Mouse (Mus musculus) MEL (cell line): ENCODE data around the gene Ttc34. TPM values are rescaled to one million over a fixed set of nuclear protein-coding genes. Genes with fewer than 3 reads are reported as not detected.

Source experiments
- DNase-seq: peaks from one replicate; pipeline ENCODE4 v3.0.0; 2011; ENCODE audit warnings: low read depth, low spot score
- H3K27ac ChIP-seq: 2 replicates; pipeline ENCODE4 v1.5.1; 2012; ENCODE audit warnings: low read depth, mild to moderate bottlenecking, control low read depth, low read length, moderate library complexity; ENCODE audit not compliant: control insufficient read depth
- H3K27me3 ChIP-seq, 2 experiments: fragments of 150-350 bp in 1 of 2; sonication (generic) in 1 of 2; 2 replicates each; pipeline ENCODE4 v1.6.1; 2012; ENCODE audit warnings: low read length in 2 of 2, mild to moderate bottlenecking in 2 of 2, improper control_type of control experiment in 1 of 2, moderate library complexity in 1 of 2; ENCODE audit not compliant: insufficient read depth in 2 of 2, control insufficient read depth in 1 of 2
- H3K36me3 ChIP-seq, 2 experiments: 2 replicates each; pipeline ENCODE4 v1.6.1; 2012 to 2014; ENCODE audit warnings: low read length in 2 of 2, improper control_type of control experiment in 1 of 2, inconsistent platforms in 1 of 2, mild to moderate bottlenecking in 1 of 2; ENCODE audit not compliant: insufficient read depth in 2 of 2, control insufficient read depth in 1 of 2
- H3K4me1 ChIP-seq, 2 experiments: fragments of 150-350 bp in 1 of 2; sonication (generic) in 1 of 2; 2 replicates each; pipeline ENCODE4 v1.6.1; 2012; ENCODE audit warnings: low read length in 2 of 2, improper control_type of control experiment in 1 of 2, mild to moderate bottlenecking in 1 of 2; ENCODE audit not compliant: insufficient read depth in 2 of 2, control insufficient read depth in 1 of 2
- H3K4me3 ChIP-seq, 2 experiments: fragments of 150-350 bp in 1 of 2; sonication (generic) in 1 of 2; 2 replicates each; pipeline ENCODE4 v1.5.1; 2012; ENCODE audit warnings: low read depth in 2 of 2, low read length in 2 of 2, mild to moderate bottlenecking in 2 of 2, moderate library complexity in 2 of 2, control low read depth in 1 of 2, improper control_type of control experiment in 1 of 2; ENCODE audit not compliant: control insufficient read depth in 1 of 2, insufficient read depth in 1 of 2
- H3K79me2 ChIP-seq: 2 replicates; pipeline ENCODE4 v1.6.1; 2012; ENCODE audit warnings: mild to moderate bottlenecking, low read length, moderate library complexity; ENCODE audit not compliant: control insufficient read depth, poor library complexity, insufficient read depth
- H3K9ac ChIP-seq: 2 replicates; pipeline ENCODE4 v1.6.1; 2012; ENCODE audit warnings: low read depth, mild to moderate bottlenecking, control low read depth, low read length, moderate library complexity; ENCODE audit not compliant: control insufficient read depth, poor library complexity, severe bottlenecking
- H3K9me3 ChIP-seq: fragments of 150-350 bp; sonication (generic); replicated peaks from 2 replicates; pipeline ENCODE4 v1.6.1; 2012; ENCODE audit warnings: mild to moderate bottlenecking, low read length, improper control_type of control experiment, moderate library complexity; ENCODE audit not compliant: insufficient read depth
- CHD1 ChIP-seq: IDR thresholded peaks from 2 replicates; pipeline ENCODE4 v1.6.1; 2012; ENCODE audit warnings: low read depth, mild to moderate bottlenecking, inconsistent platforms, low read length, improper control_type of control experiment
- CHD2 ChIP-seq: IDR thresholded peaks from 2 replicates; pipeline ENCODE4 v1.6.1; 2011; ENCODE audit warnings: low read length, improper control_type of control experiment
- ELF1 ChIP-seq: IDR thresholded peaks from 2 replicates; pipeline ENCODE4 v1.6.1; 2014; ENCODE audit warnings: low read depth, mild to moderate bottlenecking, inconsistent platforms, low read length, improper control_type of control experiment, moderate library complexity
- EP300 ChIP-seq, 2 experiments: IDR thresholded peaks; 2 replicates each; pipeline ENCODE4 v1.6.1; 2011; ENCODE audit warnings: improper control_type of control experiment in 2 of 2, low read length in 2 of 2, low read depth in 1 of 2, mild to moderate bottlenecking in 1 of 2
- HCFC1 ChIP-seq: IDR thresholded peaks from 2 replicates; pipeline ENCODE4 v1.6.1; 2012; ENCODE audit warnings: low read depth, mild to moderate bottlenecking, inconsistent platforms, low read length, improper control_type of control experiment, moderate library complexity
- JUND ChIP-seq: IDR thresholded peaks from 2 replicates; pipeline ENCODE4 v1.6.1; 2011; ENCODE audit warnings: low read depth, mild to moderate bottlenecking, improper control_type of control experiment, low read length
- KAT2A ChIP-seq: conservative IDR thresholded peaks from 2 replicates; pipeline ENCODE4 v1.6.1; 2012; ENCODE audit warnings: low read depth, low read length, improper control_type of control experiment, inconsistent platforms
- MAFK ChIP-seq: IDR thresholded peaks from 2 replicates; pipeline ENCODE4 v1.6.1; 2011; ENCODE audit warnings: low read depth, mild to moderate bottlenecking, low read length, improper control_type of control experiment, borderline replicate concordance
- MAX ChIP-seq: IDR thresholded peaks from 2 replicates; pipeline ENCODE4 v1.6.1; 2011; ENCODE audit warnings: low read length, improper control_type of control experiment
- MAZ ChIP-seq: IDR thresholded peaks from 2 replicates; pipeline ENCODE4 v1.6.1; 2012; ENCODE audit warnings: low read depth, mild to moderate bottlenecking, inconsistent platforms, low read length, improper control_type of control experiment
- MEF2A ChIP-seq: IDR thresholded peaks from 2 replicates; pipeline ENCODE4 v1.6.1; 2014; ENCODE audit warnings: low read depth, mild to moderate bottlenecking, inconsistent platforms, low read length, improper control_type of control experiment; ENCODE audit not compliant: poor library complexity, insufficient replicate concordance, severe bottlenecking; ENCODE audit errors: extremely low read depth
- MYB ChIP-seq: IDR thresholded peaks from 2 replicates; pipeline ENCODE4 v1.6.1; 2011; ENCODE audit warnings: mild to moderate bottlenecking, low read depth, low read length, improper control_type of control experiment
- NELFE ChIP-seq: IDR thresholded peaks from 2 replicates; pipeline ENCODE4 v1.6.1; 2011; ENCODE audit warnings: low read depth, low read length, improper control_type of control experiment
- NRF1 ChIP-seq: IDR thresholded peaks from 2 replicates; pipeline ENCODE4 v1.6.1; 2014; ENCODE audit warnings: low read depth, mild to moderate bottlenecking, inconsistent platforms, low read length, improper control_type of control experiment, moderate library complexity; ENCODE audit not compliant: poor library complexity, insufficient read depth, severe bottlenecking
- POLR2A ChIP-seq, 2 experiments: IDR thresholded peaks; 2 replicates each; pipeline ENCODE4 v1.6.1; 2011 to 2012; ENCODE audit warnings: low read length in 2 of 2, mild to moderate bottlenecking in 2 of 2, control low read depth in 1 of 2, improper control_type of control experiment in 1 of 2, low read depth in 1 of 2, moderate library complexity in 1 of 2; ENCODE audit not compliant: control insufficient read depth in 1 of 2, insufficient read depth in 1 of 2, poor library complexity in 1 of 2
- POLR2AphosphoS2 ChIP-seq: IDR thresholded peaks from 2 replicates; pipeline ENCODE4 v1.6.1; 2011; ENCODE audit warnings: low read length, improper control_type of control experiment
- POLR2AphosphoS5 ChIP-seq: IDR thresholded peaks from 2 replicates; pipeline ENCODE4 v1.6.1; 2012; ENCODE audit warnings: low read depth, borderline replicate concordance, mild to moderate bottlenecking, inconsistent platforms, low read length, moderate library complexity, mixed read lengths
- RAD21 ChIP-seq: IDR thresholded peaks from 2 replicates; pipeline ENCODE4 v1.6.1; 2011; ENCODE audit warnings: mild to moderate bottlenecking, low read depth, low read length, improper control_type of control experiment
- RCOR1 ChIP-seq: IDR thresholded peaks from 2 replicates; pipeline ENCODE4 v1.6.1; 2012; ENCODE audit warnings: low read depth, mild to moderate bottlenecking, inconsistent platforms, low read length, improper control_type of control experiment
- SIN3A ChIP-seq: IDR thresholded peaks from 2 replicates; pipeline ENCODE4 v1.6.1; 2012; ENCODE audit warnings: low read length, improper control_type of control experiment, inconsistent platforms
- TAL1 ChIP-seq: IDR thresholded peaks from 2 replicates; pipeline ENCODE4 v1.6.1; 2012; ENCODE audit warnings: mild to moderate bottlenecking, inconsistent platforms, low read length, moderate library complexity, mixed read lengths
- UBTF ChIP-seq: IDR thresholded peaks from 2 replicates; pipeline ENCODE4 v1.6.1; 2012; ENCODE audit warnings: low read depth, mild to moderate bottlenecking, inconsistent platforms, low read length, improper control_type of control experiment, moderate library complexity, borderline replicate concordance; ENCODE audit not compliant: insufficient read depth
- USF1 ChIP-seq: IDR thresholded peaks from 2 replicates; pipeline ENCODE4 v1.6.1; 2014; ENCODE audit warnings: low read depth, mild to moderate bottlenecking, inconsistent platforms, low read length, improper control_type of control experiment, moderate library complexity
- USF2 ChIP-seq, 2 experiments: IDR thresholded peaks; 2 replicates each; pipeline ENCODE4 v1.6.1; 2011 to 2012; ENCODE audit warnings: improper control_type of control experiment in 2 of 2, low read length in 2 of 2, borderline replicate concordance in 1 of 2, inconsistent platforms in 1 of 2, low read depth in 1 of 2, mild to moderate bottlenecking in 1 of 2; ENCODE audit not compliant: insufficient read depth in 1 of 2
- ZC3H11A ChIP-seq: IDR thresholded peaks from 2 replicates; pipeline ENCODE4 v1.6.1; 2012; ENCODE audit warnings: low read depth, mild to moderate bottlenecking, inconsistent platforms, low read length, improper control_type of control experiment
- ZKSCAN1 ChIP-seq: IDR thresholded peaks from 2 replicates; pipeline ENCODE4 v1.6.1; 2012; ENCODE audit warnings: low read depth, mild to moderate bottlenecking, inconsistent platforms, low read length, improper control_type of control experiment, moderate library complexity
- polyA plus RNA-seq, 2 experiments: library from polyadenylated mRNA; stranded (reverse) in 1 of 2; unstranded in 1 of 2; fragments of >175 nt in 1 of 2; fragments of >200 nt in 1 of 2; gene quantifications; 2 replicates each; pipeline versions ENCODE4 v1.2.1 to v1.2.4; 2012; ENCODE audit warnings: low replicate concordance in 2 of 2, low read depth in 1 of 2; ENCODE audit not compliant: insufficient read length in 2 of 2, insufficient read depth in 1 of 2, missing spikeins in 1 of 2
- total RNA-seq: library from RNA; depleted of rRNA; stranded (reverse); fragments of 300-350 nt; gene quantifications from 2 replicates; pipeline ENCODE4 v1.2.3, GENCODE M21; 2012

Gene Ttc34
- total and polyA plus RNA-seq, 3 experiments = not detected

GRCm38 (mm10) chr4:154885416-154885815 lies 48.2 kb downstream of the Ttc34 start:
- no peaks in the 10 kb centered on the region for H3K9me3 ChIP-seq
- no peak for DNase-seq
- no peak overlapping the region for H3K27ac ChIP-seq
- H3K4me3 ChIP-seq = no peak overlapping the region
- peaks cover 0 to 6% of the 10 kb centered on the region in 2 experiments; a peak in 3 of 4 replicates for H3K4me1 ChIP-seq
- no peak overlapping the region for H3K9ac ChIP-seq
- H3K36me3 ChIP-seq = peaks cover 0 to 3% of the 10 kb centered on the region in 2 experiments; a peak in 1 of 4 replicates
- no peaks in the 10 kb centered on the region for H3K79me2 ChIP-seq
- TF ChIP-seq ZKSCAN1 (no peak), CHD2 (no peak), NELFE (no peak), USF1 (no peak), ELF1 (no peak), MAX (no peak), MYB (no peak), MAFK (no peak), POLR2A (IDR thresholded peaks at IDR 0.05; ENCODE audit: control insufficient read depth in 1 of 2, insufficient read depth in 1 of 2, low read depth in 1 of 2, low read length in 2 of 2, poor library complexity in 1 of 2) (no peak), RAD21 (no peak), POLR2AphosphoS2 (no peak), JUND (no peak), UBTF (no peak), NRF1 (no peak), KAT2A (no peak)
- H3K27me3 ChIP-seq = no peaks in the 10 kb centered on the region

DNA sequence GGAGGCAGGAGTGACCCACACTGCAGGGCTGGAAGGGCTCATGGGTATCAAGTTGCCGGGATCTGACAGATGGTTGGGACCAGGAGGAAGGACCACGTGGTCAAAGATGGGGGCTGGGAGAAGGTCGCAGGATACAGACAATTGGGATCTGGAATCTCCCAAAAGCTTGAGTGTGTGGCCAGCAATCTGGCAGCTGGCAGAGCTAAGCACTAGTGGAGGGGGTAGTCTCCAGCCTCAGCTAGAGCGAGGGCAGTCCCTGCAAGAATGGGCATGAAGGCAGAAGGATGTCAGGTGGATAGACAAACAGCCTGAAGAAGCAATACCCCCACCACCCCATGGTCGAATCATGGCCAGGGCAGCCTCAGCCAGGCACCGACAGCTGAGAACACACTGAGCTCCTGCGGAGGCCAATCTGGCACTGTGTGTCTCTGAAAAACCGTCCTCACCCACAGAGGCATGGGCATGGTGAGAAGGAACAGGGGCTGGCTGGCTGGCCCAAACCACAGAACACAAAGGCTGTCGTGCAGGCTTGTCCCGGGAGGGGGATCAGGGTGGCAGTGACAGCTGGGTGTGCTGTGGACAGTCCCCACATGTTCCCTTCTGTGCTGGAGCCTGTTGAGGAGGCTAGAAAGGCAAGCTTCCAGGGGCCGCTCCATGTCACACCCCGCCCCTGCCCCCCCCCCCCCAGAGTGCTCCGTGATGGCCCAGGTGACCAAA lies 49.8 kb downstream of the Ttc34 start:
- H3K4me1 ChIP-seq = no peaks in the 10 kb centered on the region
- H3K4me3 ChIP-seq = no peak overlapping the region
- no peak overlapping the region for H3K27ac ChIP-seq
- no peaks in the 10 kb centered on the region for H3K79me2 ChIP-seq
- H3K9me3 ChIP-seq = no peaks in the 10 kb centered on the region
- TF ChIP-seq MYB = no peak
- TF ChIP-seq MEF2A = no peak
- TF ChIP-seq RCOR1 = no peak
- no peak for TF ChIP-seq CHD1
- no peak for TF ChIP-seq POLR2A (IDR thresholded peaks at IDR 0.05; ENCODE audit: control insufficient read depth in 1 of 2, insufficient read depth in 1 of 2, low read depth in 1 of 2, low read length in 2 of 2, poor library complexity in 1 of 2)
- no peak for TF ChIP-seq ZC3H11A
- no peak for TF ChIP-seq MAX
- TF ChIP-seq MAZ = no peak
- no peak for TF ChIP-seq USF2 (IDR thresholded peaks at IDR 0.05; ENCODE audit: borderline replicate concordance in 1 of 2, insufficient read depth in 1 of 2, low read depth in 1 of 2, low read length in 2 of 2)
- no peak for TF ChIP-seq SIN3A
- no peak for TF ChIP-seq HCFC1
- TF ChIP-seq TAL1 = no peak
- no peak for TF ChIP-seq POLR2AphosphoS5
- TF ChIP-seq ELF1 = no peak
- no peak for TF ChIP-seq EP300 (IDR thresholded peaks at IDR 0.05; ENCODE audit: low read depth in 1 of 2, low read length in 2 of 2)
- TF ChIP-seq USF1 = no peak
- TF ChIP-seq, all 39 proteins: peak for 0
- H3K27me3 ChIP-seq = no peaks in the 10 kb centered on the region
- no peak for DNase-seq
- no peak overlapping the region for H3K9ac ChIP-seq
- H3K36me3 ChIP-seq = no peaks in the 10 kb centered on the region
